Mouse (Mus musculus) liver (tissue): ENCODE data around the gene Rnps1.

Source experiments
- DNase-seq: peaks from one replicate; pipeline ENCODE4 v3.0.0-alpha.2; 2020; ENCODE audit warnings: mixed read lengths

Rnps1 gene

GRCm38 (mm10) chr17:24470701-24471527 is 56.5 kb downstream of the Rnps1 start:
- peak; percentile 56 for DNase-seq

- DNase-seq = no peak
These were observed 58.1 kb downstream of the Rnps1 start for GRCm38 (mm10) chr17:24472512-24472911.

- DNase-seq = no peak
These were observed 59.4 kb downstream of the Rnps1 start, which contains the start of gene Bricd5 for GRCm38 (mm10) chr17:24473612-24474275. Gene Bricd5, plus strand, starts transcription at chr17:24473884.

- no peak for DNase-seq
These were observed 60.2 kb downstream of the Rnps1 start for GRCm38 (mm10) chr17:24474557-24474956.
